Mouse (Mus musculus): ENCODE data around the gene Rpl10a.

- no peak for TF ChIP-seq CTCF (IDR thresholded peaks at IDR 0.05; ENCODE audit: low read depth)
- no peak for TF ChIP-seq EP300 (IDR thresholded peaks at IDR 0.05; ENCODE audit: low read depth)
These were observed 1.3 kb upstream of the Rpl10a start for GRCm38 (mm10) chr17:28326951-28327350.
